Mouse (Mus musculus): ENCODE measurements at regions not wholly inside any gene's neighbourhood (a gene's known extent, or its start where the extent isn't known, plus 50 kb on each side); places are given as distances from the start of the nearest gene placed in this dataset.
"Not testable (repeated sequence)": the region's sequence is repeated elsewhere in the genome, so short reads cannot be mapped to it uniquely, and the experiment has no call there.

GRCm38 (mm10) chr8:78054920-78055319 is 158.2 kb upstream of the Ttc29 start:
- no peak overlapping the region for H3K4me2 ChIP-seq
- no peaks in the 10 kb centered on the region for H3K27me3 ChIP-seq
- H3K9ac ChIP-seq, result no peak overlapping the region
- H3K9me3 ChIP-seq (replicated peaks), result no peaks in the 10 kb centered on the region
- no peaks in the 10 kb centered on the region for H3K36me3 ChIP-seq
- 23% methylated on average over 8 of the region's 8 CpGs for WGBS (ENCODE audit: insufficient replicate concordance)
- H3K27ac ChIP-seq, result no peak overlapping the region
- DNase-seq, result no peak
- no peak overlapping the region for H3K4me3 ChIP-seq (replicated peaks)
- ATAC-seq (ENCODE audit: low read depth), result no peak
- no peaks in the 10 kb centered on the region for H3K4me1 ChIP-seq (replicated peaks)

GRCm38 (mm10) chr8:78055531-78055930 is 157.6 kb upstream of the Ttc29 start:
- ATAC-seq (ENCODE audit: low read depth) (no peak), DNase-seq (no peak)
- no peak overlapping the region for H3K4me3 ChIP-seq (replicated peaks)
- H3K36me3 ChIP-seq, result no peaks in the 10 kb centered on the region
- no peaks in the 10 kb centered on the region for H3K9me3 ChIP-seq (replicated peaks)
- H3K4me1 ChIP-seq (replicated peaks), result no peaks in the 10 kb centered on the region
- no peak overlapping the region for H3K4me2 ChIP-seq
- no peaks in the 10 kb centered on the region for H3K27me3 ChIP-seq
- WGBS (ENCODE audit: insufficient replicate concordance), result 59% methylated on average over 3 of the region's 3 CpGs
- no peak overlapping the region for H3K9ac ChIP-seq
- H3K27ac ChIP-seq, result no peak overlapping the region

- H3K4me1 ChIP-seq (replicated peaks), result no peaks in the 10 kb centered on the region
- ATAC-seq (ENCODE audit: low read depth), result no peak
- WGBS (ENCODE audit: insufficient replicate concordance), result 59% methylated on average over 4 of the region's 4 CpGs
- no peak overlapping the region for H3K9ac ChIP-seq
- no peak overlapping the region for H3K4me3 ChIP-seq (replicated peaks)
- H3K36me3 ChIP-seq, result no peaks in the 10 kb centered on the region
- no peaks in the 10 kb centered on the region for H3K27me3 ChIP-seq
- no peak for DNase-seq
- H3K27ac ChIP-seq, result no peak overlapping the region
- H3K9me3 ChIP-seq (replicated peaks), result no peaks in the 10 kb centered on the region
- H3K4me2 ChIP-seq, result no peak overlapping the region
These were observed 155.7 kb upstream of the Ttc29 start for GRCm38 (mm10) chr8:78057357-78057756.

- H3K4me1 ChIP-seq (replicated peaks), result no peaks in the 10 kb centered on the region
- WGBS (ENCODE audit: insufficient replicate concordance), result 53% methylated on average over 9 of the region's 9 CpGs
- DNase-seq, result no peak
- H3K4me2 ChIP-seq, result no peak overlapping the region
- no peak overlapping the region for H3K27ac ChIP-seq
- H3K36me3 ChIP-seq, result no peaks in the 10 kb centered on the region
- H3K27me3 ChIP-seq, result peaks cover 21% of the 10 kb centered on the region
- ATAC-seq (ENCODE audit: low read depth), result no peak
- H3K9me3 ChIP-seq (replicated peaks), result no peaks in the 10 kb centered on the region
- no peak overlapping the region for H3K4me3 ChIP-seq (replicated peaks)
- H3K9ac ChIP-seq, result no peak overlapping the region
These were observed 151.0 kb upstream of the Ttc29 start for GRCm38 (mm10) chr8:78061827-78062719.

- no peak for DNase-seq
- Histone ChIP-seq H3K4me2 (peak overlapping the region; percentile 47), H3K9me3 (replicated peaks) (no peaks in the 10 kb centered on the region), H3K9ac (no peak overlapping the region), H3K4me3 (replicated peaks) (no peak overlapping the region), H3K4me1 (replicated peaks) (no peaks in the 10 kb centered on the region), H3K36me3 (no peaks in the 10 kb centered on the region), H3K27me3 (peaks cover 33% of the 10 kb centered on the region), H3K27ac (no peak overlapping the region)
- ATAC-seq (ENCODE audit: low read depth), result no peak
- WGBS (ENCODE audit: insufficient replicate concordance), result 4% methylated on average over 13 of the region's 13 CpGs
These were observed 149.6 kb upstream of the Ttc29 start for GRCm38 (mm10) chr8:78063529-78063928.

- ATAC-seq (ENCODE audit: low read depth) (no peak), DNase-seq (no peak)
- H3K9ac ChIP-seq, result no peak overlapping the region
- peaks cover 33% of the 10 kb centered on the region for H3K27me3 ChIP-seq
- H3K9me3 ChIP-seq (replicated peaks), result no peaks in the 10 kb centered on the region
- no peaks in the 10 kb centered on the region for H3K36me3 ChIP-seq
- H3K4me3 ChIP-seq (replicated peaks), result no peak overlapping the region
- H3K4me2 ChIP-seq, result peak overlapping the region; percentile 47
- no peak overlapping the region for H3K27ac ChIP-seq
- no peaks in the 10 kb centered on the region for H3K4me1 ChIP-seq (replicated peaks)
- 31% methylated on average over 13 of the region's 13 CpGs for WGBS (ENCODE audit: insufficient replicate concordance)
These were observed 148.9 kb upstream of the Ttc29 start for GRCm38 (mm10) chr8:78064161-78064560.

GRCm38 (mm10) chr8:78065890-78066493 is 147.1 kb upstream of the Ttc29 start:
- Histone ChIP-seq H3K36me3 (no peaks in the 10 kb centered on the region), H3K4me1 (replicated peaks) (no peaks in the 10 kb centered on the region), H3K9ac (no peak overlapping the region), H3K4me2 (no peak overlapping the region), H3K9me3 (replicated peaks) (no peaks in the 10 kb centered on the region), H3K27me3 (peaks cover 39% of the 10 kb centered on the region), H3K27ac (no peak overlapping the region), H3K4me3 (replicated peaks) (no peak overlapping the region)
- DNase-seq (no peak), ATAC-seq (ENCODE audit: low read depth) (no peak)
- 49% methylated on average over 10 of the region's 10 CpGs for WGBS (ENCODE audit: insufficient replicate concordance)

GRCm38 (mm10) chr8:78068087-78068910 is 144.8 kb upstream of the Ttc29 start:
- Histone ChIP-seq H3K27me3 (peaks cover 35% of the 10 kb centered on the region), H3K27ac (no peak overlapping the region), H3K4me1 (replicated peaks) (peaks cover under 1% of the 10 kb centered on the region; the same call in 1 of the 2 replicates), H3K4me3 (replicated peaks) (no peak overlapping the region), H3K9me3 (replicated peaks) (no peaks in the 10 kb centered on the region), H3K9ac (no peak overlapping the region), H3K36me3 (no peaks in the 10 kb centered on the region), H3K4me2 (no peak overlapping the region)
- WGBS (ENCODE audit: insufficient replicate concordance), result 39% methylated on average over 13 of the region's 13 CpGs
- DNase-seq (no peak), ATAC-seq (ENCODE audit: low read depth) (no peak)

- Histone ChIP-seq H3K36me3 (no peaks in the 10 kb centered on the region), H3K4me2 (no peak overlapping the region), H3K27ac (no peak overlapping the region), H3K4me1 (replicated peaks) (peaks cover 33% of the 10 kb centered on the region), H3K9me3 (replicated peaks) (no peaks in the 10 kb centered on the region), H3K9ac (no peak overlapping the region), H3K4me3 (replicated peaks) (no peak overlapping the region), H3K27me3 (peaks cover 6% of the 10 kb centered on the region; the same call in 1 of the 2 replicates)
- WGBS (ENCODE audit: insufficient replicate concordance), result 17% methylated on average over 7 of the region's 7 CpGs
- DNase-seq, result no peak
- peak; percentile 85 for ATAC-seq (ENCODE audit: low read depth)
These were observed 139.3 kb upstream of the Ttc29 start for GRCm38 (mm10) chr8:78073821-78074220.

- DNase-seq, result no peak
- Histone ChIP-seq H3K36me3 (no peaks in the 10 kb centered on the region), H3K27me3 (no peaks in the 10 kb centered on the region), H3K4me1 (replicated peaks) (peaks cover 33% of the 10 kb centered on the region), H3K4me3 (replicated peaks) (no peak overlapping the region), H3K4me2 (no peak overlapping the region), H3K9me3 (replicated peaks) (no peaks in the 10 kb centered on the region), H3K27ac (no peak overlapping the region), H3K9ac (no peak overlapping the region)
- ATAC-seq (ENCODE audit: low read depth), result peak; percentile 57
- WGBS (ENCODE audit: insufficient replicate concordance), result 16% methylated on average over 4 of the region's 4 CpGs
These were observed 136.0 kb upstream of the Ttc29 start for GRCm38 (mm10) chr8:78077122-78077521.

GRCm38 (mm10) chr8:78081395-78081794 is 131.7 kb upstream of the Ttc29 start:
- H3K4me2 ChIP-seq; H3K36me3 ChIP-seq; H3K9me3 ChIP-seq (replicated peaks); H3K27me3 ChIP-seq; DNase-seq; H3K27ac ChIP-seq; H3K4me3 ChIP-seq (replicated peaks); H3K9ac ChIP-seq; ATAC-seq (ENCODE audit: low read depth): not testable (repeated sequence)
- WGBS (ENCODE audit: insufficient replicate concordance), result 57% methylated on average over 7 of the region's 7 CpGs
- H3K4me1 ChIP-seq (replicated peaks), result peaks cover 19% of the 10 kb centered on the region
